Mouse (Mus musculus): ENCODE measurements around the gene Tnrc6b.

Tnrc6b gene

GRCm38 (mm10) chr15:80736553-80736952 is 25.4 kb downstream of the Tnrc6b start:
- DNase-seq (ENCODE audit: low read depth, low spot score): peak; percentile 42

GRCm38 (mm10) chr15:80738244-80738643 is 27.1 kb downstream of the Tnrc6b start:
- no peak for DNase-seq (ENCODE audit: low read depth, low spot score)

- DNase-seq (ENCODE audit: low read depth, low spot score): peak; percentile 15
Observed at GRCm38 (mm10) chr15:80739972-80740371, 28.9 kb downstream of the Tnrc6b start.

- DNase-seq (ENCODE audit: low read depth, low spot score): peak; percentile 61
Observed at GRCm38 (mm10) chr15:80741836-80742235, 30.7 kb downstream of the Tnrc6b start.

DNA sequence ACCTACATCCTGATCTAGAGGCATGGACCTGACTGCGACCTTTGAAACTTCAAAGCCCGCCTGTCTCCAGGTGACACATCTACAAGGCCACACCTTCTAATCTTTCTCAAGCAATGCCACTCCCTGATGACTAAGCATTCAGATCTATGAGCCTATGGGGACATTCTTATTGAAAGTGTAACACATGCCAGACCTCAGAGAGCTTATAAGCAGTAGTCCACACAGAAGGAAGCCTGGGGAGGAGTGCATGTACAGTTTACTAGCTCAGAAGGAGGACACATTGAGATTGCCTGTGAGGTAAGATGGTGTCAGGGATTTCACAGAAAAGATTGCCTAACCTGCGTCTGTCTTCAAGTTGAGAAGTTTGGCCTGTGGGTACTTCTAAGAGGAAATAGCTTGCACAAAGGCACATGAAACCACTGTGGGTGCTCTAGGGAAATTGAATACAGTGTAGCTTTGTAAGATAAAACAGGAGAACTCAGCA is 31.9 kb downstream of the Tnrc6b start:
- peak; percentile 73 for DNase-seq (ENCODE audit: low read depth, low spot score)

DNA sequence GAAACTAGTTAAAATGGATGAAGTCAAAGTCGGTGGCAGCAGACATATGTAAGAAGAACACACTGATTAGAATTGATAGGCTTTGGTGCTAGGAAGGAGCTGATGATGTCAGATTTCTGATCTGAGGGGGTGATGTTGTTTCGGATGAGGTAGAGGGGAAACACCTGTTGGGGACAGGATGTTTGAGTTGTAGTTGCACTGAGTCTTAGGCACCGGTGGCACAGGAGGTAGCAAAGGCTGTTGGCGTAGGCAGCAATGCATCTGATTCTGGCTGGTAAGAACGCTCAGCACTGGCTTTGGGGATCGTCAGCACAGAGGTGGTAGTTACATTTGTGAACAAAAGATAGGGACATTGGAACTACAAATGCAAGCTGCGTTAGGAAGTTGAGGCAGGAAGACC is 32.5 kb downstream of the Tnrc6b start:
- DNase-seq (ENCODE audit: low read depth, low spot score): peak; percentile 88

- DNase-seq (ENCODE audit: low read depth, low spot score): no peak
Observed at GRCm38 (mm10) chr15:80744667-80745422, 33.7 kb downstream of the Tnrc6b start.

DNA sequence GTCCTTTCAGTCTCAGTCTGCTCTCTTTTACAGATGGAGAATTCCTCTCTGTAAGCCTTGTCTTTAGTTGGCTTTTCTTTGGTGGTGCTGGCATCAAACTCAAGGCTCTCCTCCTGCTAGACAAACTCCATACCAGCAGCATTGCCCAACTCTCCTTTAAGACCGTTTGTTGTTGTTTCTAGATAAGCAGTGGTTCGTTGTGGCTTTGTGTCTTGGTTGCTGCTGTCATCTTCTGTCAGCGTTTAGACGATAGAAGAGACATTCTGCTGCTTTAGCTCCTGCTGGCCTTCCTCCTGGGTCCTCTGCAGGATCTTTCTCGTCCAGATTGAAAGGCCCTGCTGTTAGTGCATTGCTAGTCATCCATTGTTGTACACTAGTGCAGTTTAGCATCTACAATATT is 37.9 kb downstream of the Tnrc6b start:
- no peak for DNase-seq (ENCODE audit: low read depth, low spot score)

DNA sequence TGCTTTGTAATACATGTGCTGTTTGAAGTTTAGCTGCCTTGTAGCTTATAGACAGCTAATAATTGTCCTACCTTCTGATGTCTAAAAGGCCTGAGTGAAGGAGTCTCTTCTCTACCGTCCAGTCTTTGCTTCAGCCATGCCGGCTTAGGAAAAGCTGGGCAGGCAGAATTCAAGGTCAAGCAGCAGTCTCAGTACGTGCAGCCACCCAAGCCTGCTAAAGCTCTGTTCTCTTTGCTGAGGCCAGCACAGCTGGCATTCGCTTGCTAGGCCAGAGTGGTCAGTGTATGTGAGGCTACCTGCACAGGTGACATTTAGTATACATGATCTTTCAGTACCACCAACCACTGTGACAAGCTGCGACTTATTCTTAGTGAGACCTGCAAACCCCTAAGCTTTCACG is 42.2 kb downstream of the Tnrc6b start:
- DNase-seq (ENCODE audit: low read depth, low spot score): no peak

GRCm38 (mm10) chr15:80754103-80754502 is 43.0 kb downstream of the Tnrc6b start:
- DNase-seq (ENCODE audit: low read depth, low spot score): no peak

DNA sequence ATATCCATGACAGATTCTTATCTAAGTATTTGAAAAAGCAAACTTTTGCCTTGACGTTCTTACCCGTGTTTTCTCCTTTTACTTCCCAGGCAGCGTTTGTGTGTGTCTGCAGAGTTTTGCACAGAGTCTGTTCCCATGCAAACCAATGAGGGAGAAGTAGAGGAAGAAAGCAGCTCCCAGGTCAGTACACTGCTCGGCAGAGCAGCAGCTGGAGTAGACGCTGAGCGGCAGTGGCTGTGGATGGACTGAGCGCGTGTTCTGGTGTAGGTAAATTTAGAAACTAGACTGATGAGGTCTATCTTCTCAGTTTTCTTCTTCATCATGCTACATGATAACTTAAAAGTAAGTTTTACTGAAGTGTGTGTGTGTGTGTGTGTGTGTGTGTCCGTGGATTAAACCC is 48.3 kb downstream of the Tnrc6b start:
- DNase-seq (ENCODE audit: low read depth, low spot score): no peak

GRCm38 (mm10) chr15:80760504-80760903 is 49.4 kb downstream of the Tnrc6b start:
- DNase-seq (ENCODE audit: low read depth, low spot score): no peak

GRCm38 (mm10) chr15:80760935-80761334 is 49.8 kb downstream of the Tnrc6b start:
- no peak for DNase-seq (ENCODE audit: low read depth, low spot score)

DNA sequence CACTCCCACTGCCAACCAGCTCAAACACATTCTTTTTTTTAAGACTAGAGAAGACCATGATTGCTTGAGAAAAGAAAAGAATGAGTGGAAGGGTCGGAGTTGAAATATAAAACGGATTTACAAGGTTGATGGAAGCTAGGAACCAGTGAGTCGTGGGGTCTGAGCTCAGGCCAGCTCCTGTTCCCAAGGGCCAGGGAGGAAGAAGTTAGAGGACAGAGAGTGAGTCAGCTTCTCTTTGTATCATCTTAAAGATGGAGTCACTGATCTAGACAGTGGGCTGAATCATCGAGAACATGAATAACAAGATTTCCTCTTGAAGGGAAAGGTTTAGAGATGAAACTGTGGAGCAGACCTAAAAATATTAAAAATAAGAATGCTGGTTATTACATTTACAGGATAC is 51.5 kb downstream of the Tnrc6b start:
- no peak for DNase-seq (ENCODE audit: low read depth, low spot score)

GRCm38 (mm10) chr15:80764666-80765065 is 53.6 kb downstream of the Tnrc6b start:
- DNase-seq (ENCODE audit: low read depth, low spot score): no peak

- no peak for DNase-seq (ENCODE audit: low read depth, low spot score)
Observed at GRCm38 (mm10) chr15:80765381-80765780, 54.3 kb downstream of the Tnrc6b start.

DNA sequence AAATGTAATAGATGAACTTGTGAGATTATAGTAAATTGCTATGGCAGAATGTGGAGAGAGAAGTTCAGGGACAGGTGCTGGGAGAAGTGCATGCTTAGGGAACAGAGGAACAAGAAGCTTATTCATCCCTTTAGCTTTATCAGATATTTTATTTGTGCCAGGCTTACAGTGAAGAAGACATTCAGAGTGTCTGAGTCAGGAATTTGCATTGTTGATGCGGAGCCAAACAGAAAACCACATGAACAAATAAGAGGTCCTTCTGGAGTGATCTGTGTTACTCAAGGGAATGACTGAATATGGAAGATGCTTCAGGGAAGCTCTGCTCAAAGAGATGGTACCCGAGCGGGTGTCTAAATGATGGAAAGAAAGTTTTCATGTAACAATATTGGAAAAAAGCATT is 57.1 kb downstream of the Tnrc6b start:
- DNase-seq (ENCODE audit: low read depth, low spot score): no peak

- no peak for DNase-seq (ENCODE audit: low read depth, low spot score)
Observed at GRCm38 (mm10) chr15:80771926-80772441, 60.9 kb downstream of the Tnrc6b start.

DNA sequence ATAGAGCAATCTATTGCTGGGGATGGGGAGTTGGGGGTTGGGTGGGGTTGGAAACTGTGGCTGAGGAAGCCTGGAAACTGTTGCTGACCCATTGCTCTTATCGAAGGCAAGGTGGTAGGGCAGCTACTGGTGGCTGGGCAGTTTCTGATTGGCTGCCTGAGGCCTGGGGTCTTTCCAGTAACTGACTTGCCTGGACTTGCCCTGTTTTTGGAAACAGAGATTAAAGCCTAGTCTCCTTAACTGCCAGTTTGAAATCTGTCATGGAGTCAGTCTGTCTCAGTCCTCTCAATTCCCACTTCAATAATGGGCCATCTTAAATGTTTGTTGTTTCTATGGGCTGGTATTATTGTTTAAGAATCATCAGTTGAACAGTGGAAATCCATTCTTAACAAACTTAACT is 63.6 kb downstream of the Tnrc6b start:
- no peak for DNase-seq (ENCODE audit: low read depth, low spot score)

DNA sequence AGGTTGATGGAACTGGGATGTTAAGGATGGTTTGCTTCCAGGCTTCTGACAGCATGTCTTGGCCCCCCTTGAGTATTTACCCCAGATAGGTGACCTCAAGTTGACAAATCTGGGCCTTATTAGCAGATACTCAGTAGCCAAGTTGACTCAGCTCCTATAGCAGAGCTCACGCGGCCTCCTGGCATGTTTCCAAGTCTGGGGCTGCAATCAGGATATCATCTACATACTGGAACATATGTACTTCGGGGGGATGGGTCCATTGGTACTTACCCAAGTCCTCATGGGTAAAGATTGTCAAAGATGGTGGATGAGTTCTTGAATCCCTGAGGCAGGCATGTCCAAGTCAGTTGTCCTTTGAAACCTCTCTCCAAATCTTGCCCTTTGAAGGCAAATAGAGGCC is 67.9 kb downstream of the Tnrc6b start:
- DNase-seq (ENCODE audit: low read depth, low spot score): no peak

- DNase-seq (ENCODE audit: low read depth, low spot score): no peak
Observed at GRCm38 (mm10) chr15:80780154-80780751, 69.1 kb downstream of the Tnrc6b start.

DNA sequence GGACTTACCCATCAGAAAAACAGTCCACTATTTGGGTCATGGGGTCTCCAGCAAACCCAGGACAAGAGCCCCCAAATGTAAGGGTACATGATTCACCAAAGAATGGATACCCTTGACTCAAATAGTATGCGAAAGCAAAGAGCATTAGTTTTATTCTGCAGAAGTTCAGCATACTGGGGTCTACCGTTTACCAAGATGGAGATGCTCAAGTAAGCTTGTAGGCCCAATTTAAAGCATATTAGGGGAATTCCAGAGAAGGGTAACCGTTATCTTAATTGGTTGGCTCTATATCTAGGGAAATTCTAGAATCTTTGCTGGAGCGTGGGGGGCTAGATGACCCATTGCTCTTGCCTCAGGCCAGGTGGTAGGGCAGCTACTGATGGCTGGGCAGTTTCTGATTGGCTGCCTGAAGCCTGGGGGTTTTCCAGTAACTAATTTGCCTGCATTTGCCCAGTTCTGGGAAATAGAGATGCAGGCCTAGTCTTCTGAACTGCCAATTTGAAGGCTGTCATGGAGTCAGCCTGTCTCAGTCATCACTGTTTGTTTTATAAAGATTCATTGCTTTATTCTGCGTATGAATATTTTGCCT is 70.2 kb downstream of the Tnrc6b start:
- no peak for DNase-seq (ENCODE audit: low read depth, low spot score)

GRCm38 (mm10) chr15:80784553-80784971 is 73.4 kb downstream of the Tnrc6b start:
- peak; percentile 50 for DNase-seq (ENCODE audit: low read depth, low spot score)
